Mouse (Mus musculus) liver, embryonic 14.5 days (tissue): ENCODE measurements around the gene Jade1. TPM values are rescaled to one million over a fixed set of nuclear protein-coding genes. Genes with fewer than 3 reads are reported as not detected.

Source experiments
- ATAC-seq: fragments of 200-750 bp; cut with Nextera tagmentation; 2 replicates; pipeline ENCODE4 v1.8.0; 2017; ENCODE audit warnings: moderate number of reproducible peaks, mild to moderate bottlenecking, moderate library complexity; ENCODE audit not compliant: insufficient read depth
- DNase-seq, 3 experiments: peaks; one replicate each; pipeline ENCODE4 v3.0.0-alpha.2; 2012 to 2013; ENCODE audit warnings: low read depth in 3 of 3, low spot score in 3 of 3
- H3K27ac ChIP-seq: fragments of 300-500 bp; sonication (generic); 2 replicates; pipeline ENCODE4 v1.5.1; 2014; ENCODE audit warnings: moderate library complexity, mild to moderate bottlenecking, control low read depth, inconsistent platforms
- H3K27me3 ChIP-seq: fragments of 300-500 bp; sonication (generic); 2 replicates; pipeline ENCODE4 v1.6.1; 2014; ENCODE audit warnings: mild to moderate bottlenecking, low read length, moderate library complexity; ENCODE audit not compliant: control insufficient read depth, insufficient read depth
- H3K36me3 ChIP-seq: fragments of 300-500 bp; sonication (generic); replicated peaks from 2 replicates; pipeline ENCODE4 v1.6.1; 2014; ENCODE audit warnings: low read depth; ENCODE audit not compliant: control insufficient read depth, insufficient read depth
- H3K4me1 ChIP-seq, 2 experiments: fragments of 200-500 bp in 1 of 2; fragments of 300-500 bp in 1 of 2; sonication (generic) in 1 of 2; replicated peaks; 2 replicates each; pipeline ENCODE4 v1.6.1; 2012 to 2014; ENCODE audit warnings: antibody characterized with exemption in 1 of 2, inconsistent platforms in 1 of 2, low read length in 1 of 2; ENCODE audit not compliant: control insufficient read depth in 2 of 2, insufficient read depth in 2 of 2
- H3K4me2 ChIP-seq: fragments of 300-500 bp; sonication (generic); 2 replicates; pipeline ENCODE4 v1.6.1; 2014; ENCODE audit warnings: low read depth, mild to moderate bottlenecking, control low read depth, moderate library complexity
- H3K4me3 ChIP-seq, 2 experiments: fragments of 200-500 bp in 1 of 2; fragments of 300-500 bp in 1 of 2; sonication (generic) in 1 of 2; 2 replicates each; pipeline ENCODE4 v1.5.1; 2012 to 2014; ENCODE audit warnings: low read depth in 2 of 2, low read length in 2 of 2, mild to moderate bottlenecking in 2 of 2, control low read depth in 1 of 2, inconsistent platforms in 1 of 2, moderate library complexity in 1 of 2; ENCODE audit not compliant: insufficient read depth in 1 of 2
- H3K9ac ChIP-seq: fragments of 300-500 bp; sonication (generic); replicated peaks from 2 replicates; pipeline ENCODE4 v1.6.1; 2014; ENCODE audit warnings: mild to moderate bottlenecking, control low read depth, moderate library complexity
- H3K9me3 ChIP-seq: fragments of 300-500 bp; sonication (generic); 2 replicates; pipeline ENCODE4 v1.6.1; 2016; ENCODE audit warnings: low read length, mixed read lengths; ENCODE audit not compliant: control insufficient read depth
- CTCF ChIP-seq: IDR thresholded peaks from 2 replicates; pipeline ENCODE4 v1.5.1; 2016; ENCODE audit warnings: antibody characterized with exemption, low read depth, control low read depth
- EP300 ChIP-seq: IDR thresholded peaks from 2 replicates; pipeline ENCODE4 v1.6.1; 2016; ENCODE audit warnings: antibody characterized with exemption, low read depth
- WGBS: fragments of 180-500 bp; shearing (Covaris S2); extraction: QIAGEN DNeasy Blood & Tissue Kit; methylation state at CpG from one replicate; pipeline ENCODE4 v1.1.7; 2014; ENCODE audit not compliant: insufficient replicate concordance; 5-methylcytosine and 5-hydroxymethylcytosine counted together
- polyA plus RNA-seq, 2 experiments: library from polyadenylated mRNA; depleted of rRNA in 1 of 2; stranded (reverse) in 1 of 2; unstranded in 1 of 2; fragments of >200 nt; fragmentation: Nextera tagmentation in 1 of 2; extraction: Ambion mirVana in 1 of 2; gene quantifications; 2 replicates each; pipeline versions ENCODE4 v1.2.1 to v1.2.3; 2012 to 2014

Gene Jade1
- polyA plus RNA-seq, 2 experiments: 4.5 to 6.1 TPM

DNA sequence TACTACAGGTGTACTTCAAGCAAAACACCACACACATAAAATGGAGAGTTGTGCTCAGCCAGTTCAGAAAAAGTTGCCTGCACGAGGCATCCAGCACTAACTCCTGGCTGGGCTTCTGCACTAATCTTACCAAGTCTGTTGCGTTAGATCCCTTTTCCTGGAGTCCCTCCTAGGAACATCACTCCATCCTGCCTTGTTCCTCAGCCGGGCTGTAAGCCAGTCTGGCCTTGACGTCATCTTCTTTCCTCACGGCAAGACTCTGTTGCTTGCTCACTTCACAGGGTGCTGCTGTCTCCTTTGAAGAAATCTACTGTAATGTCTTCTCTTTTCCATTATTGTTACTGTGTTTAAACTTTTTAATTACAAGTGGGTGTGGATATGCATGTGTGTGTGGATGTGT, 20.4 kb downstream of the Jade1 start:
- H3K4me3 ChIP-seq: no peak overlapping the region
- no peaks in the 10 kb centered on the region for H3K9me3 ChIP-seq
- H3K4me1 ChIP-seq: peaks cover 3 to 35% of the 10 kb centered on the region in 2 experiments
- WGBS: 74% methylated on average over 5 of the region's 5 CpGs
- no peaks in the 10 kb centered on the region for H3K27me3 ChIP-seq
- no peak for DNase-seq
- H3K4me2 ChIP-seq: no peak overlapping the region
- H3K27ac ChIP-seq: no peak overlapping the region
- no peak for ATAC-seq
- TF ChIP-seq EP300 (no peak), CTCF (no peak)
- H3K36me3 ChIP-seq: no peaks in the 10 kb centered on the region
- H3K9ac ChIP-seq: no peak overlapping the region

DNA sequence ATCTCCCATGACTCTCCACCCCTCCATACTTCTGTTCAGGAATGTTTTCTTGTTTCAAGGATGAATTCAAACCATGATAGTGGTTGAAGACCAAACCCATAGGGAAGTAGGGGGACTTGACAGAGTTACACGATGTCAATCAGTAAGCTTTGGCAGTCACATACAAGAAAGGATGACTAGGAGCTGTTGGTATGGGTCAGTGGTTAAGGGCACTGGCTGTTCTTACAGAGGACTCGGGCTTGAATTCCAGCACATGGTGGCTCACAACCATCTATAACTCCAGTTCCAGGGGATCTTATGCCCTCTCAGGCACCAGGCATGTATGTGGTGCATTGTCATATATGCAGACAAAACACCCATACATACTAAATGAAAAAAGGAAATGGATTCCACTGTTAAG, 21.7 kb downstream of the Jade1 start:
- DNase-seq (no peak), ATAC-seq (no peak)
- H3K27me3 ChIP-seq: no peaks in the 10 kb centered on the region
- H3K36me3 ChIP-seq: no peaks in the 10 kb centered on the region
- 61% methylated on average over 2 of the region's 2 CpGs for WGBS
- H3K9ac ChIP-seq: no peak overlapping the region
- no peaks in the 10 kb centered on the region for H3K9me3 ChIP-seq
- TF ChIP-seq EP300: no peak
- no peak for TF ChIP-seq CTCF
- H3K4me2 ChIP-seq: no peak overlapping the region
- peaks cover 3 to 35% of the 10 kb centered on the region in 2 experiments for H3K4me1 ChIP-seq
- no peak overlapping the region for H3K27ac ChIP-seq
- H3K4me3 ChIP-seq: no peak overlapping the region

DNA sequence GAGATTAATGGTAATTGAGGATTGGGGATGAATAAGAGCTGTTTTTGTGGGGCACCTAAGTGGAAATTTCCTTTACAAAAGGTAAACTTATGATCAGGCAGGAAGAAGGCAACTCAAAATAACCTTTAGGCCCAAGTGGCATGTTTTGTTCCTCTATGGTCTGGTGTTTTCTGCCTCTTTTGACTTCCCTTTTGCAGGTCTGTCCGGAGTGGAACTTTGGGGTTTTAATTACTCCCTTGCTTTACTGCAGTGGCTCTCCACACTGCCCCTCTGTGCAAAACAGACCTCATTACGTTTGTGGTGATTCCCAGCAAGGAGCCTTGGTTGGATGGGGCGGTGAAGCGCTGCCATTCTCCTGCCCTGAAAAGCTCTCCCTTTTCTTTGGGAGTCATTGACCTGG, 24.3 kb downstream of the Jade1 start:
- DNase-seq (no peak), ATAC-seq (no peak)
- Histone ChIP-seq H3K27ac (no peak overlapping the region), H3K4me3 (no peak overlapping the region), H3K9ac (no peak overlapping the region), H3K36me3 (no peaks in the 10 kb centered on the region; the same call in 1 of the 2 replicates), H3K4me1 (peaks cover 0 to 26% of the 10 kb centered on the region in 2 experiments; a peak in 2 of 4 replicates), H3K4me2 (no peak overlapping the region), H3K27me3 (no peaks in the 10 kb centered on the region), H3K9me3 (no peaks in the 10 kb centered on the region)
- no peak for TF ChIP-seq EP300
- no peak for TF ChIP-seq CTCF
- WGBS: 51% methylated on average over 4 of the region's 4 CpGs

DNA sequence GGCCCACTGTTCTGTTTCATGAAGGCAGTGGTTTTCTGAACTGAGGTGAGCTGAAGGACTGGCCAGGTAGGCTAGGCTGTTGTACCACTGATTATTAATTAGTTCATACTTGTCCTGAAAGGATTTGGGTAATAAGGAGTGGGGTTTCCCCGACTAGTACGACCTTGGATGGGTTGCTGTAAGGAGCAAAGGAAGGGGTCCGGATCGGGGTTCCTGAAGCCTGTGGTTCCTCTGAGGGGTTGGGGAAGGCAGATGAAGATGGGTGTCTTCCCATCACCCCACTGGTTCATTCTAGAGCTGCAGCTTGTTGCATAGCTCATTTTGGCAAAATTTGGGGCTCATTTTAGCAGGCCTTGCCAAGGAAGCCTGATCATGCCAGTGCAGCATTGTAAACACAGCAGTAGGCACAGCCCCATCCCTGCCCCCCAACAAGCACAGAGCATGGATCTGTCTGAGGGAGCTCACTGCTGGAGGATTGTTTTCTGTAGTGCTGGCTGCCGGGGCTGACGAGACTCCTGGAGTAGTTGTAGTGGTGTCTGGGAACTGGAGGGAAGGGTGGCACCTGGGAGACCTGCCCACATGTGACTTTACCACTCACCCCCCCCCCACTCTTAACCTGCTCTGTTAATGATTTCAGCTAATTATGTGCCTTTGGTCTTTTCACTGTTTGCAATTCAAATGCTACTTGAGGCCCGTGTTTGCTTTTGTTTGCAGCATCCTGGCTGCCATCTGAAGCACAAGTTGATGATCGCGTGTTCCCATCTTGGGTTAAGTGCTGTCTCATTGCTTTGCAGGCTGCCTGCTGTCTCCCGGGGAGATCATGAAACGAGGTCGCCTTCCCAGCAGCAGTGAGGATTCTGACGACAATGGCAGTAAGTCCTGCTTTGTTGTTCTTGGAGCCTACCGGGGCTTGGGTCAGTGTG, 25.1 kb downstream of the Jade1 start:
- TF ChIP-seq CTCF: no peak
- TF ChIP-seq EP300: no peak
- Histone ChIP-seq H3K9me3 (no peaks in the 10 kb centered on the region), H3K4me2 (peak overlapping the region; percentile 28; the same call in 1 of the 2 replicates), H3K36me3 (no peaks in the 10 kb centered on the region; the same call in 1 of the 2 replicates), H3K4me1 (peaks cover 0 to 18% of the 10 kb centered on the region in 2 experiments; a peak in 2 of 4 replicates), H3K27ac (no peak overlapping the region), H3K27me3 (no peaks in the 10 kb centered on the region), H3K4me3 (no peak overlapping the region), H3K9ac (no peak overlapping the region)
- WGBS: 68% methylated on average over 14 of the region's 14 CpGs
- no peak for DNase-seq
- ATAC-seq: no peak

DNA sequence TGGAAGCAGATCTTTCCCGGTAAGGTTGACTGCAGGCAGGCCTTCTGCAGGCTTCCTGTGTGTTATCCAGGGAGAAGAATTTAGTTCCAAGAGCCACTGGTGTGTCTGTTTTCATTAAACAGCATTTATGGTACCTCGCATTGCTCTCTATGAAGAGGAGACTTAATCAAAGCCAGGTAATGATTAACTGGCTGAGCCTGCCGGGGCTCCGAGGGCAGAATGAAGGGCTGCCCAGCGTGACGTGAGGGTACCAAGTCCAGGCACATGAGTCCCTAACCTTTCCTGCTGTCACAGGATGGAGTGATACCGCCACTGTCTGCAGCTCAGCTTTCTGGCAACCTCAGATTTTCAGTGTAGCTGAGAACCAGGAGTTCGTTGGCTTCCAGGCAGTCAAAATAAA, 25.9 kb downstream of the Jade1 start:
- Histone ChIP-seq H3K9ac (no peak overlapping the region), H3K27me3 (no peaks in the 10 kb centered on the region), H3K4me2 (peak overlapping the region; percentile 28; the same call in 1 of the 2 replicates), H3K4me3 (no peak overlapping the region), H3K4me1 (peaks cover 0 to 15% of the 10 kb centered on the region in 2 experiments; a peak in 2 of 4 replicates), H3K27ac (no peak overlapping the region), H3K9me3 (no peaks in the 10 kb centered on the region), H3K36me3 (no peaks in the 10 kb centered on the region; the same call in 1 of the 2 replicates)
- peak; percentile 49 for ATAC-seq
- DNase-seq: no peak
- no peak for TF ChIP-seq CTCF
- no peak for TF ChIP-seq EP300
- 68% methylated on average over 8 of the region's 8 CpGs for WGBS
